Mouse (Mus musculus) embryonic facial prominence, embryonic 10.5 days (tissue): ENCODE results near the gene Abhd6. TPM values are rescaled to one million over a fixed set of nuclear protein-coding genes. Genes with fewer than 3 reads are reported as not detected.

ENCODE experiments used
- DNase-seq: peaks from one replicate; pipeline ENCODE4 v3.0.0-alpha.2; 2017; ENCODE audit warnings: low spot score
- H3K27ac ChIP-seq: fragments of 300-500 bp; sonication (generic); replicated peaks from 2 replicates; pipeline ENCODE4 v1.5.1; 2016; ENCODE audit warnings: mild to moderate bottlenecking
- H3K27me3 ChIP-seq: fragments of 300-500 bp; sonication (generic); replicated peaks from 2 replicates; pipeline ENCODE4 v1.6.1; 2016; ENCODE audit warnings: low read depth, mild to moderate bottlenecking; ENCODE audit not compliant: poor library complexity, severe bottlenecking
- H3K36me3 ChIP-seq: fragments of 300-500 bp; sonication (generic); replicated peaks from 2 replicates; pipeline ENCODE4 v1.6.1; 2016; ENCODE audit warnings: mild to moderate bottlenecking, moderate library complexity
- H3K4me1 ChIP-seq: fragments of 300-500 bp; sonication (generic); 2 replicates; pipeline ENCODE4 v1.6.1; 2016
- H3K4me3 ChIP-seq: fragments of 300-500 bp; sonication (generic); 2 replicates; pipeline ENCODE4 v1.5.1; 2016; ENCODE audit warnings: mild to moderate bottlenecking, moderate library complexity
- H3K9me3 ChIP-seq: fragments of 300-500 bp; sonication (generic); 2 replicates; pipeline ENCODE4 v1.6.1; 2016; ENCODE audit warnings: mild to moderate bottlenecking
- WGBS: fragments of 180-500 bp; shearing (Covaris S2); methylation state at CpG from one replicate; pipeline ENCODE4 v1.1.7; 2016; 5-methylcytosine and 5-hydroxymethylcytosine counted together
- polyA plus RNA-seq: library from polyadenylated mRNA; unstranded; fragments of >200 nt; fragmentation: Nextera tagmentation; extraction: Ambion mirVana; gene quantifications from 2 replicates; pipeline ENCODE4 v1.2.1, GENCODE M21; 2016

Gene Abhd6
- polyA plus RNA-seq, 1 experiment from 2014 or later: 17.6 TPM

GRCm38 (mm10) chr14:8094931-8095561 lies 92.3 kb downstream of the Abhd6 start:
- Histone ChIP-seq H3K27ac (no peak overlapping the region), H3K27me3 (no peaks in the 10 kb centered on the region), H3K9me3 (no peaks in the 10 kb centered on the region), H3K4me1 (peaks cover 21% of the 10 kb centered on the region), H3K36me3 (peaks cover 14% of the 10 kb centered on the region), H3K4me3 (no peak overlapping the region)
- 69% methylated on average over 3 of the region's 3 CpGs for WGBS
- DNase-seq: no peak

GRCm38 (mm10) chr14:8095562-8095950 lies 92.9 kb downstream of the Abhd6 start:
- Histone ChIP-seq H3K4me3 (no peak overlapping the region), H3K4me1 (peaks cover 21% of the 10 kb centered on the region), H3K27me3 (no peaks in the 10 kb centered on the region), H3K27ac (no peak overlapping the region), H3K9me3 (no peaks in the 10 kb centered on the region), H3K36me3 (peaks cover 9% of the 10 kb centered on the region)
- no peak for DNase-seq
- WGBS: 76% methylated on average over 7 of the region's 7 CpGs

GRCm38 (mm10) chr14:8097978-8098686 lies 95.4 kb downstream of the Abhd6 start, which contains the start of gene Pxk:
TSS of gene Pxk (plus strand) at chr14:8098211.
- peak; percentile 96 for DNase-seq
- no peaks in the 10 kb centered on the region for H3K27me3 ChIP-seq
- under 1% methylated on average over 89 of the region's 89 CpGs for WGBS
- peak within 1 kb of the TSS; percentile 84 for H3K27ac ChIP-seq
- H3K9me3 ChIP-seq: no peaks in the 10 kb centered on the region
- H3K4me1 ChIP-seq: peaks cover 21% of the 10 kb centered on the region
- peak within 1 kb of the TSS; percentile 89 for H3K4me3 ChIP-seq
- H3K36me3 ChIP-seq: no peaks in the 10 kb centered on the region

- no peaks in the 10 kb centered on the region for H3K9me3 ChIP-seq
- H3K4me1 ChIP-seq: peaks cover 16% of the 10 kb centered on the region
- no peaks in the 10 kb centered on the region for H3K27me3 ChIP-seq
- peak overlapping the region; percentile 84; the same call in 1 of the 2 replicates for H3K27ac ChIP-seq
- H3K36me3 ChIP-seq: no peaks in the 10 kb centered on the region
- 4% methylated on average over 5 of the region's 5 CpGs for WGBS
- no peak for DNase-seq
- peak overlapping the region; percentile 89 for H3K4me3 ChIP-seq
Observed at GRCm38 (mm10) chr14:8098687-8098995, 95.9 kb downstream of the Abhd6 start.

DNA sequence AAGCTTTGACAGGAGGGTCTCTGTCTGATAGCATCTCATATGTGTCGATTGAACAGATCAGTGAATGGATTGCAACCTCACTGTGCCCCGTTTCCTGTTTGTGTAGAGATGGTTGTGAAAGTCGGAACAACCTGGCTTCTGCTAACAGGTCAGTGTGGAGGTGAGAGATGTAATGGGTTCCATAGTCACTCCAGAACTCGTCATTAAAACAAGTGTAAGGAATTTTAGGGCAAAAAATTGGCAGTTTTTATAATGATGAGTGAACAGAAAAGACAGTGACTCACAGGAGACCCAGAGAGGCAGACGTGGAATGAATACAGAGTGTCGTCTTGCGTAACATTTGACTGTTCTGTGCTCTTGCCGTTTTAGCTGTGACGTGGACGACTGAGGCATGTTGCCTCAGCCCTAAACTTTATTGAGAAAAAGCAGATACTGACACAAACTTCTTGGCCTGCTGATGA lies 96.9 kb downstream of the Abhd6 start:
- Histone ChIP-seq H3K4me3 (0 out of 2 replicates have a peak overlapping the region, but pooled peaks have one; percentile 4), H3K36me3 (no peaks in the 10 kb centered on the region), H3K27me3 (no peaks in the 10 kb centered on the region), H3K27ac (no peak overlapping the region), H3K9me3 (no peaks in the 10 kb centered on the region), H3K4me1 (peaks cover 14% of the 10 kb centered on the region)
- WGBS: 69% methylated on average over 10 of the region's 10 CpGs
- DNase-seq: no peak

- Histone ChIP-seq H3K9me3 (no peaks in the 10 kb centered on the region), H3K4me1 (peaks cover 11% of the 10 kb centered on the region), H3K27ac (no peak overlapping the region), H3K27me3 (no peaks in the 10 kb centered on the region), H3K4me3 (no peak overlapping the region), H3K36me3 (no peaks in the 10 kb centered on the region)
- DNase-seq: no peak
- 91% methylated on average over 8 of the region's 8 CpGs for WGBS
Observed at GRCm38 (mm10) chr14:8101886-8102285, 99.2 kb downstream of the Abhd6 start.

DNA sequence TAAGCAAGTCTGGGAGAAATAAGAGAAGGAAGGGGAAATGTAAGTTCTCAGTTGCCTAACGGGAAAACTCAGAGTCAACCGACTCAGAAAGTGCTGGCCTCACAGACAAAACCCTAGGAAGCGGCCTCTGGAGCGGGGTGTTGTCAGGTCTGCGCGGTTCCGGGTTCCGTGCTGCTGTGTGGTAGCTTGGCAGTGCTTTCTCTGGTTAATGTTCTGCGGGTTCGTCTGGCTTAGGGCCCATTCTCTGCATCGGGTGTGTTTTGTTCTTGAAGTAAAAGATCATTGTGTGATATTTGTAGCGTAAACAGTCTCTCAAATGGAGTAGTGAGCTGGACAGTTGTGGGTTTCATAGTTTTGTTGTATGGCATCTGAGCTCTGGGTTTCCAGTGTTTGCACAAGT lies 100.0 kb downstream of the Abhd6 start:
- peaks cover 10% of the 10 kb centered on the region for H3K4me1 ChIP-seq
- H3K27ac ChIP-seq: no peak overlapping the region
- no peaks in the 10 kb centered on the region for H3K9me3 ChIP-seq
- no peak for DNase-seq
- 88% methylated on average over 12 of the region's 12 CpGs for WGBS
- no peak overlapping the region for H3K4me3 ChIP-seq
- no peaks in the 10 kb centered on the region for H3K27me3 ChIP-seq
- no peaks in the 10 kb centered on the region for H3K36me3 ChIP-seq

Other genes starting within 250 kb of the Abhd6 start
- gene Gm26661, start 211.3 kb upstream of the Abhd6 start, polyA plus RNA-seq: not detected in 2 replicates
- 20.4 and 22.5 TPM in 2 replicates for gene Flnb, start 184.9 kb upstream of the Abhd6 start, polyA plus RNA-seq
- 0.48 TPM in 1 of 2 replicates, not detected in the other for gene Gm45521, start 45.6 kb upstream of the Abhd6 start, polyA plus RNA-seq
- 0.04 TPM in 1 of 2 replicates, not detected in the other for gene Dnase1l3, start 8.3 kb upstream of the Abhd6 start, polyA plus RNA-seq
- 57.0 and 61.5 TPM in 2 replicates for gene Rpp14, start 77.5 kb downstream of the Abhd6 start, polyA plus RNA-seq
- 17.3 and 17.4 TPM in 2 replicates for gene Pxk, start 95.3 kb downstream of the Abhd6 start, polyA plus RNA-seq
- 200 and 214 TPM in 2 replicates for gene Pdhb, start 170.1 kb downstream of the Abhd6 start, polyA plus RNA-seq
- gene Kctd6, start 211.2 kb downstream of the Abhd6 start, polyA plus RNA-seq: 6.3 and 8.3 TPM in 2 replicates